Mouse (Mus musculus) left cerebral cortex, adult 9 months (tissue): Measurements from ENCODE around the gene Olfr1511.
"Not testable (repeated sequence)": the region's sequence is repeated elsewhere in the genome, so short reads cannot be mapped to it uniquely, and the experiment has no call there.

ENCODE experiments used
- DNase-seq, 2 experiments: peaks; one replicate each; pipeline ENCODE4 v3.0.0; 2022; ENCODE audit warnings: low spot score in 2 of 2

Gene Olfr1511

GRCm38 (mm10) chr14:52397279-52397678, at the start of gene Olfr1511:
Gene Olfr1511, minus strand, starts transcription at chr14:52397379.
- no peak for DNase-seq

GRCm38 (mm10) chr14:52442690-52443089, 45.5 kb upstream of the Olfr1511 start, which contains the start of gene Olfr1509:
Gene Olfr1509, plus strand, starts transcription at chr14:52442990.
- no peak for DNase-seq

GRCm38 (mm10) chr14:52427686-52428085, 30.5 kb upstream of the Olfr1511 start:
- no peak for DNase-seq

GRCm38 (mm10) chr14:52414273-52414672, 17.1 kb upstream of the Olfr1511 start, which contains the start of gene Olfr1510:
Gene Olfr1510, minus strand, starts transcription at chr14:52414373.
- no peak for DNase-seq

- DNase-seq: not testable (repeated sequence)
These were observed 13.2 kb upstream of the Olfr1511 start for GRCm38 (mm10) chr14:52410142-52410919.

GRCm38 (mm10) chr14:52390084-52390848, 6.9 kb downstream of the Olfr1511 start:
- not testable (repeated sequence) for DNase-seq

GRCm38 (mm10) chr14:52379068-52379467, 18.1 kb downstream of the Olfr1511 start, which contains the start of gene Olfr1512:
Gene Olfr1512, minus strand, starts transcription at chr14:52379168.
- DNase-seq: no peak

- DNase-seq: no peak
These were observed 28.4 kb downstream of the Olfr1511 start for GRCm38 (mm10) chr14:52368741-52369140.

- no peak for DNase-seq
These were observed 40.9 kb downstream of the Olfr1511 start, which contains the start of gene Olfr1513 for GRCm38 (mm10) chr14:52356308-52356707. Gene Olfr1513, minus strand, starts transcription at chr14:52356408.
